Mouse (Mus musculus) liver, embryonic 16.5 days (tissue): ENCODE results near the gene Astn1. TPM values are rescaled to one million over a fixed set of nuclear protein-coding genes. Genes with fewer than 3 reads are reported as not detected.

Source experiments
- ATAC-seq: fragments of 200-750 bp; cut with Nextera tagmentation; 2 replicates; pipeline ENCODE4 v1.8.0; 2017; ENCODE audit warnings: low read depth, mild to moderate bottlenecking, moderate number of reproducible peaks, moderate library complexity
- H3K27ac ChIP-seq: fragments of 300-500 bp; sonication (generic); 2 replicates; pipeline ENCODE4 v1.5.1; 2014; ENCODE audit warnings: mild to moderate bottlenecking, low read length
- H3K27me3 ChIP-seq: fragments of 300-500 bp; sonication (generic); 2 replicates; pipeline ENCODE4 v1.6.1; 2014; ENCODE audit warnings: low read depth, low read length, mixed read lengths; ENCODE audit not compliant: control insufficient read depth, insufficient read depth
- H3K36me3 ChIP-seq: fragments of 300-500 bp; sonication (generic); 2 replicates; pipeline ENCODE4 v1.6.1; 2014; ENCODE audit warnings: mild to moderate bottlenecking; ENCODE audit not compliant: control insufficient read depth, insufficient read depth
- H3K4me1 ChIP-seq: fragments of 300-500 bp; sonication (generic); 2 replicates; pipeline ENCODE4 v1.6.1; 2014; ENCODE audit warnings: low read depth, low read length, mixed read lengths; ENCODE audit not compliant: control insufficient read depth
- H3K4me2 ChIP-seq: fragments of 300-500 bp; sonication (generic); 2 replicates; pipeline ENCODE4 v1.6.1; 2014; ENCODE audit warnings: low read depth, low read length, mixed read lengths
- H3K4me3 ChIP-seq: fragments of 300-500 bp; sonication (generic); 2 replicates; pipeline ENCODE4 v1.5.1; 2014; ENCODE audit warnings: low read depth, mild to moderate bottlenecking, low read length
- H3K9ac ChIP-seq: fragments of 300-500 bp; sonication (generic); 2 replicates; pipeline ENCODE4 v1.6.1; 2014; ENCODE audit warnings: low read depth, low read length
- H3K9me3 ChIP-seq: fragments of 300-500 bp; sonication (generic); replicated peaks from 2 replicates; pipeline ENCODE4 v1.6.1; 2016; ENCODE audit warnings: low read length; ENCODE audit not compliant: control insufficient read depth
- WGBS: fragments of 180-500 bp; shearing (Covaris S2); extraction: QIAGEN DNeasy Blood & Tissue Kit; methylation state at CpG from one replicate; pipeline ENCODE4 v1.1.7; 2014; ENCODE audit not compliant: insufficient replicate concordance; 5-methylcytosine and 5-hydroxymethylcytosine counted together
- polyA plus RNA-seq: library from polyadenylated mRNA; unstranded; fragments of >200 nt; fragmentation: Nextera tagmentation; extraction: Ambion mirVana; gene quantifications from 2 replicates; pipeline ENCODE4 v1.2.1, GENCODE M21; 2015

Gene Astn1
- polyA plus RNA-seq, 1 experiment from 2014 or later, result not detected

DNA sequence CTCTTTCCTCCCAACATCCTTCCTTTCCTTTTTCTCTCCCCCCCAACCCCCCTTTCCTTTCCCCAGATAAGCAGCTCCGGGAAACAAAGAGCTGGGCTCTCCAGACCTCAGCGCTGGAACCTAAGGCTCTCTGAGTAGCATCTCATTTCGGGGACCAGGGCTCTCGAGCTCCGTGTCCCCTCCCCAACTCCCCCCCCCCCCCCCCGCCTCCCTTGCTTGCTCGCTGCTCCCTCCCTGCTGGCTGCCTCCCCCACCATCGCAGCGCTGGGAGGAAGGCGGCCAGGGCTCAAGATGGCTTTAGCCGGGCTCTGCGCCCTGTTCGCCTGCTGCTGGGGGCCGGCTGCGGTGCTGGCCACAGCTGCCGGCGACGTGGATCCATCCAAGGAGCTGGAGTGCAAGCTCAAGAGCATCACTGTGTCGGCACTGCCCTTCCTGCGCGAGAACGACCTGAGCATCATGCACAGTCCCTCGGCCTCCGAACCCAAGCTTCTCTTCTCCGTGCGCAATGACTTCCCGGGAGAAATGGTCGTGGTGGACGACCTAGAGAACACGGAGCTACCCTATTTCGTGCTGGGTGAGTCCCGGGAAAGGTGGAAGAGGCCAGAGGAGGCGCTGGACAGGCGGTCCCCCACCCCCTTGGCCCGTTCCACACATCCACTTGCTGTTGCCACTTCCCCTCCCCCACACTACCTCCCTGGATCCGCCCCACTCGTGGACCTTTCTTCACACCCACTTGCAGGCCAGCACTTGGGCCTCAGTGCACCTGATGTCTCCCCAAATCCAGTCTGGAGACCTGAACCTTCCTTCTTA lies 424 bp downstream of the Astn1 start:
- no peaks in the 10 kb centered on the region for H3K9me3 ChIP-seq
- H3K4me3 ChIP-seq, result no peak overlapping the region
- no peaks in the 10 kb centered on the region for H3K36me3 ChIP-seq
- no peak overlapping the region for H3K4me2 ChIP-seq
- ATAC-seq, result no peak
- no peak overlapping the region for H3K9ac ChIP-seq
- WGBS, result 3% methylated on average over 34 of the region's 37 CpGs
- H3K27ac ChIP-seq, result no peak overlapping the region
- no peaks in the 10 kb centered on the region for H3K4me1 ChIP-seq
- H3K27me3 ChIP-seq, result peaks cover 4% of the 10 kb centered on the region; the same call in 1 of the 2 replicates

- peaks cover 4% of the 10 kb centered on the region; the same call in 1 of the 2 replicates for H3K27me3 ChIP-seq
- no peak overlapping the region for H3K9ac ChIP-seq
- no peak for ATAC-seq
- H3K4me1 ChIP-seq, result no peaks in the 10 kb centered on the region
- H3K27ac ChIP-seq, result no peak overlapping the region
- no peak overlapping the region for H3K4me3 ChIP-seq
- WGBS, result 38% methylated on average over 1 of the region's 1 CpGs
- no peaks in the 10 kb centered on the region for H3K36me3 ChIP-seq
- H3K4me2 ChIP-seq, result no peak overlapping the region
- no peaks in the 10 kb centered on the region for H3K9me3 ChIP-seq
These were observed 2.4 kb downstream of the Astn1 start for GRCm38 (mm10) chr1:158364461-158364860.

GRCm38 (mm10) chr1:158382277-158382676 lies 20.2 kb downstream of the Astn1 start:
- Histone ChIP-seq H3K27me3 (no peaks in the 10 kb centered on the region), H3K4me2 (no peak overlapping the region), H3K36me3 (no peaks in the 10 kb centered on the region), H3K9me3 (no peaks in the 10 kb centered on the region), H3K4me1 (no peaks in the 10 kb centered on the region), H3K27ac (no peak overlapping the region), H3K4me3 (no peak overlapping the region), H3K9ac (no peak overlapping the region)
- WGBS, result 59% methylated on average over 6 of the region's 6 CpGs
- no peak for ATAC-seq

- no peak overlapping the region for H3K4me2 ChIP-seq
- H3K9ac ChIP-seq, result no peak overlapping the region
- H3K4me3 ChIP-seq, result no peak overlapping the region
- H3K27me3 ChIP-seq, result no peaks in the 10 kb centered on the region
- no peaks in the 10 kb centered on the region for H3K9me3 ChIP-seq
- no peak for ATAC-seq
- no peaks in the 10 kb centered on the region for H3K36me3 ChIP-seq
- WGBS, result 49% methylated on average over 3 of the region's 3 CpGs
- H3K27ac ChIP-seq, result no peak overlapping the region
- no peaks in the 10 kb centered on the region for H3K4me1 ChIP-seq
These were observed 21.1 kb downstream of the Astn1 start for GRCm38 (mm10) chr1:158383210-158383609.

DNA sequence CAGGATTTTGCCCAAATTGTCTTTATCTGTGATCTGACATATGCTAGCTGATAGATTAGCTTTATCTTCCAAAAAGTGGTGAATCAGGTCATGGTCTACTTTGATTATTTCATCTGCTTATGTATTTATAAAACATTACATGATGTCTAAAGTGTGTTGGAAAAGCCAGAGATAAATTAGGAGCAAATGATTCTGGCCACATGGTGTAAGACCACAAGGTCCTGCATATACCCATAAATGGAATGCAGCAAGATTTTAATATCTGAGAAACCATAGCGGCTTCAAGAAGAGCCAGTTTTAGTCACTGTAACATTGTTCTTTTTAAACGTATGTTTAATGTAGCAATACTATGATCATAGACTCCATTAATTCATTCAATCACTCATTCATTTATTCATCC lies 23.2 kb downstream of the Astn1 start:
- ATAC-seq, result no peak
- WGBS, result 66% methylated on average over 2 of the region's 2 CpGs

DNA sequence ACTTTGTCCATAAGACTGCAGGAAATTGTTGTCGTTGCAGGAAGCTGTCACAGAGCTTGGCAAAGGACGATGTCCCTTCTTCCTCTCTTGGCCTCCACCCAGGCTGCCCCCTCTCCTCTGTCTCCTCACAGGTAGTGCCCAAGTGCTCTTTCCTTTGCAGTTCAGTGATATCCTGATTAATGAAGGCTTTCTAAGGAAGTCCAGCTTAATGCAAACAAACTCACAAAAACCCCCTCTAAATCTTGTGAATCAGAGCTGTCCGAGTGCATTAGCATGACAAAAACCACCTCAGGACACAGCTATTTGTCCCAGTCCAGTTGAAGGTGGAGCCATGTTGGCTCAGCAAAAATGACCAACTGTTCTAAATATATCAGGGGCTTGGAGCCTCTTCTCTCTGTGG lies 24.7 kb downstream of the Astn1 start:
- H3K4me3 ChIP-seq, result no peak overlapping the region
- H3K9me3 ChIP-seq, result no peaks in the 10 kb centered on the region
- no peaks in the 10 kb centered on the region for H3K4me1 ChIP-seq
- no peak for ATAC-seq
- no peak overlapping the region for H3K27ac ChIP-seq
- no peaks in the 10 kb centered on the region for H3K27me3 ChIP-seq
- 28% methylated on average over 3 of the region's 3 CpGs for WGBS
- no peak overlapping the region for H3K9ac ChIP-seq
- H3K36me3 ChIP-seq, result no peaks in the 10 kb centered on the region
- no peak overlapping the region for H3K4me2 ChIP-seq

More for the DNA sequence above, 23.2 kb downstream of the Astn1 start:
- no peak overlapping the region for H3K4me2 ChIP-seq
- no peaks in the 10 kb centered on the region for H3K27me3 ChIP-seq
- no peak overlapping the region for H3K4me3 ChIP-seq
- no peak overlapping the region for H3K9ac ChIP-seq
- H3K9me3 ChIP-seq, result no peaks in the 10 kb centered on the region
- no peaks in the 10 kb centered on the region for H3K36me3 ChIP-seq
- H3K4me1 ChIP-seq, result no peaks in the 10 kb centered on the region
- H3K27ac ChIP-seq, result no peak overlapping the region

DNA sequence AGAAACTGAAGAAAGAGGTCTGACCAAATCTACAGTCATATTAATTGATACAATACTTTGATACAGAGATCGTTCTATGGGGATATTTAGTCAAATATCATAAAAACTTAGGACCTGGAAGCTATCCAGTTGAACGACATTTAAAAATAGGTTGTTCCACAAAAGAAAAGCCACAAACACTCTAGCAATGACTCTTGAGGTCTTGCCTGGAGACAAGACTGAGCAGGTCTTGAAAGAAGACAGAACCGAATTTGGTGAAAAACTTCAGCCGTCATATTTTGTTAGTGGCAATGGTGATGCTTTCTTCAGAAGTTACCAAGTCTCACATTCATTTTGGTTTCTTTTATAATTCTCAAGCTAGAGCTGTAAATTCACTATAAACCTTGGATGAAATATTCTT lies 26.9 kb downstream of the Astn1 start:
- no peaks in the 10 kb centered on the region for H3K27me3 ChIP-seq
- H3K27ac ChIP-seq, result no peak overlapping the region
- no peak overlapping the region for H3K9ac ChIP-seq
- H3K4me3 ChIP-seq, result no peak overlapping the region
- H3K4me1 ChIP-seq, result no peaks in the 10 kb centered on the region
- H3K4me2 ChIP-seq, result no peak overlapping the region
- ATAC-seq, result no peak
- H3K9me3 ChIP-seq, result no peaks in the 10 kb centered on the region
- WGBS, result 63% methylated on average over 4 of the region's 4 CpGs
- no peaks in the 10 kb centered on the region for H3K36me3 ChIP-seq

DNA sequence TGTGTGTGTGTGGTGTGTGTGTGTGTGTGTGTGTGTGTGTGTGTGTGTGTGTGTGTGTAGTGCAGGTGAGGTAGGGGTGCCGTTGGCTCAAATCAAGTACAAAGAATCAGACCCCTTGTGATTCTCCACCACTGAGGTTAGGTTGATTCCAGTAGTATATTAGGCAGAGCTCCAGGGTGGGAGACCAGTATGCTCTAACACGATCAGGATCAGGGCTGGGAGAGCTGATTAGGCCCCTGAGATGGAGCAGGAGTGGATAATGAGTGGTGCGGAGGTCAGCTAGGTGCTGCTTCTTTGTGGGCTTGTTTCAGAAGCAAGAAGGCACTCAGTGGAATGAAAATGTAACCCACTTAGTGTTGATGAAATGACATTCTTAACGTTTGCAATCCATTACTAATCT lies 28.6 kb downstream of the Astn1 start:
- Histone ChIP-seq H3K4me1 (no peaks in the 10 kb centered on the region), H3K4me2 (no peak overlapping the region), H3K36me3 (no peaks in the 10 kb centered on the region), H3K27ac (no peak overlapping the region), H3K4me3 (no peak overlapping the region), H3K9me3 (no peaks in the 10 kb centered on the region), H3K9ac (no peak overlapping the region), H3K27me3 (no peaks in the 10 kb centered on the region)
- ATAC-seq, result no peak
- WGBS, result 58% methylated on average over 4 of the region's 4 CpGs

DNA sequence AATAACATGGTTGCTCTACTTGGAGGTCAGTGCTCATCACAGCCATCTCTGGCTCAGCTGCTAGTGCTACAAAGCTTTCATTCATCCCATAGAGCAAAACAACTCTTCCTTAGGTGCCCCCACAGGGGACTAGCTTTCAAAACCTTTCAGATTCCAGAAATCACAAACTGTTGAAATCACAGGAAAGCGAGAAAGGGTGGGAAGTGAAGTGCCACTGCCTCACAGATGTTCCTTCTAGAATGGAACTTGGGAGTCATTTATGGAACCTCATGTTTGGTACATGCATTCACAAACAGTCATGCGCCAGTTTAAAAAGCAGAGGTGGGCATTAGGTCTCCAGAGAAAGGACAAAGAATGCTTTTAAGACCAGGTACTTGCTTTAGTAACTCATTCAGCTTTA lies 35.0 kb downstream of the Astn1 start:
- ATAC-seq, result no peak
- no peaks in the 10 kb centered on the region for H3K4me1 ChIP-seq
- H3K4me3 ChIP-seq, result no peak overlapping the region
- no peak overlapping the region for H3K4me2 ChIP-seq
- H3K9ac ChIP-seq, result no peak overlapping the region
- H3K27ac ChIP-seq, result no peak overlapping the region
- H3K9me3 ChIP-seq, result no peaks in the 10 kb centered on the region
- WGBS, result 53% methylated on average over 2 of the region's 2 CpGs
- H3K36me3 ChIP-seq, result no peaks in the 10 kb centered on the region
- no peaks in the 10 kb centered on the region for H3K27me3 ChIP-seq
